Mouse (Mus musculus) CH12.LX (cell line): ENCODE measurements around the gene Deup1. TPM values are rescaled to one million over a fixed set of nuclear protein-coding genes. Genes with fewer than 3 reads are reported as not detected.

Experiments
- DNase-seq: peaks from one replicate; pipeline ENCODE4 v3.0.0-alpha.2; 2013; ENCODE audit errors: extremely low read depth
- H3K27ac ChIP-seq: 2 replicates; pipeline ENCODE4 v1.5.1; 2012; ENCODE audit warnings: low read depth, mild to moderate bottlenecking, control low read depth, moderate library complexity; ENCODE audit not compliant: insufficient read depth
- H3K27me3 ChIP-seq: replicated peaks from 2 replicates; pipeline ENCODE3; 2012; ENCODE audit warnings: inconsistent platforms
- H3K36me3 ChIP-seq, 2 experiments: replicated peaks in 1 of 2; 2 replicates each; pipeline versions ENCODE3 to v1.6.1; 2012; ENCODE audit warnings: inconsistent platforms in 1 of 2, low read length in 1 of 2, mild to moderate bottlenecking in 1 of 2, mixed read lengths in 1 of 2, moderate library complexity in 1 of 2; ENCODE audit not compliant: control insufficient read depth in 1 of 2, insufficient read depth in 1 of 2
- H3K4me1 ChIP-seq, 2 experiments: 2 replicates each; pipeline ENCODE4 v1.6.1; 2012; ENCODE audit warnings: inconsistent platforms in 1 of 2, moderate library complexity in 1 of 2; ENCODE audit not compliant: insufficient read depth in 2 of 2, control insufficient read depth in 1 of 2
- H3K4me2 ChIP-seq: 2 replicates; pipeline ENCODE4 v1.6.1; 2012; ENCODE audit warnings: low read depth, mild to moderate bottlenecking, control low read depth; ENCODE audit not compliant: poor library complexity, insufficient read depth, severe bottlenecking
- H3K4me3 ChIP-seq, 3 experiments: fragments of 150-350 bp in 1 of 3; sonication (generic) in 1 of 3; replicated peaks in 1 of 3; 2 replicates each; pipeline versions ENCODE3 to v1.5.1; 2011 to 2012; ENCODE audit warnings: low read depth in 2 of 3, low read length in 2 of 3, mild to moderate bottlenecking in 2 of 3, moderate library complexity in 2 of 3, control low read depth in 1 of 3, improper control_type of control experiment in 1 of 3, inconsistent platforms in 1 of 3, mixed read lengths in 1 of 3; ENCODE audit not compliant: poor library complexity in 1 of 3
- H3K79me2 ChIP-seq: replicated peaks from 2 replicates; pipeline ENCODE4 v1.6.1; 2012; ENCODE audit warnings: mild to moderate bottlenecking, moderate library complexity; ENCODE audit not compliant: control insufficient read depth, poor library complexity, insufficient read depth, severe bottlenecking; ENCODE audit errors: extremely low read depth
- H3K9ac ChIP-seq: 2 replicates; pipeline ENCODE4 v1.6.1; 2012; ENCODE audit warnings: low read depth, mild to moderate bottlenecking, control low read depth, moderate library complexity; ENCODE audit not compliant: insufficient read depth
- H3K9me3 ChIP-seq: replicated peaks from 2 replicates; pipeline ENCODE3; 2012; ENCODE audit warnings: low read length, inconsistent platforms, mixed read lengths
- BHLHE40 ChIP-seq: IDR thresholded peaks from 2 replicates; pipeline ENCODE4 v1.6.1; 2011; ENCODE audit warnings: mild to moderate bottlenecking, low read depth, low read length, improper control_type of control experiment
- CHD2 ChIP-seq: IDR thresholded peaks from 2 replicates; pipeline ENCODE4 v1.6.1; 2011; ENCODE audit warnings: low read length, improper control_type of control experiment
- E2F4 ChIP-seq: IDR thresholded peaks from 2 replicates; pipeline ENCODE4 v1.6.1; 2011; ENCODE audit warnings: low read depth, low read length, improper control_type of control experiment; ENCODE audit not compliant: insufficient replicate concordance
- JUN ChIP-seq: IDR thresholded peaks from 2 replicates; pipeline ENCODE4 v1.6.1; 2011; ENCODE audit warnings: low read depth, mild to moderate bottlenecking, low read length, improper control_type of control experiment, moderate library complexity; ENCODE audit not compliant: insufficient read depth
- KAT2A ChIP-seq: IDR thresholded peaks from 2 replicates; pipeline ENCODE4 v1.6.1; 2012; ENCODE audit warnings: low read length, improper control_type of control experiment, inconsistent platforms; ENCODE audit not compliant: insufficient replicate concordance
- MAFK ChIP-seq: IDR thresholded peaks from 2 replicates; pipeline ENCODE4 v1.6.1; 2011; ENCODE audit warnings: low read length, improper control_type of control experiment; ENCODE audit not compliant: insufficient replicate concordance
- MAZ ChIP-seq: IDR thresholded peaks from 2 replicates; pipeline ENCODE4 v1.6.1; 2012; ENCODE audit warnings: low read depth, mild to moderate bottlenecking, inconsistent platforms, low read length, improper control_type of control experiment, moderate library complexity
- MXI1 ChIP-seq: IDR thresholded peaks from 2 replicates; pipeline ENCODE4 v1.6.1; 2011; ENCODE audit warnings: mild to moderate bottlenecking, low read depth, low read length, improper control_type of control experiment
- MYC ChIP-seq: IDR thresholded peaks from 2 replicates; pipeline ENCODE4 v1.6.1; 2011; ENCODE audit warnings: low read depth, mild to moderate bottlenecking, improper control_type of control experiment, low read length
- NELFE ChIP-seq: IDR thresholded peaks from 2 replicates; pipeline ENCODE4 v1.6.1; 2011; ENCODE audit warnings: low read depth, low read length, improper control_type of control experiment
- PAX5 ChIP-seq: IDR thresholded peaks from 2 replicates; pipeline ENCODE4 v1.6.1; 2012; ENCODE audit warnings: low read length, inconsistent platforms, mixed read lengths
- POLR2A ChIP-seq: IDR thresholded peaks from 2 replicates; pipeline ENCODE4 v1.6.1; 2011; ENCODE audit warnings: low read depth, mild to moderate bottlenecking, improper control_type of control experiment, low read length
- POLR2AphosphoS2 ChIP-seq: IDR thresholded peaks from 2 replicates; pipeline ENCODE4 v1.6.1; 2011; ENCODE audit warnings: low read depth, low read length, improper control_type of control experiment
- RAD21 ChIP-seq: IDR thresholded peaks from 2 replicates; pipeline ENCODE4 v1.6.1; 2011; ENCODE audit warnings: low read depth, mild to moderate bottlenecking, low read length, improper control_type of control experiment, moderate library complexity
- UBTF ChIP-seq: IDR thresholded peaks from 2 replicates; pipeline ENCODE4 v1.6.1; 2012; ENCODE audit warnings: low read depth, mild to moderate bottlenecking, inconsistent platforms, low read length, improper control_type of control experiment, moderate library complexity
- USF1 ChIP-seq: IDR thresholded peaks from 2 replicates; pipeline ENCODE4 v1.6.1; 2014; ENCODE audit warnings: low read depth, mild to moderate bottlenecking, inconsistent platforms, low read length, improper control_type of control experiment
- ZC3H11A ChIP-seq: IDR thresholded peaks from 2 replicates; pipeline ENCODE4 v1.6.1; 2012; ENCODE audit warnings: low read depth, mild to moderate bottlenecking, inconsistent platforms, low read length, improper control_type of control experiment
- ZKSCAN1 ChIP-seq: IDR thresholded peaks from 2 replicates; pipeline ENCODE4 v1.6.1; 2012; ENCODE audit warnings: low read depth, inconsistent platforms, low read length, improper control_type of control experiment, borderline replicate concordance
- dilution Hi-C: fragments of 300-500 bp; cut with MboI; formaldehyde crosslinking; loops from 2 replicates; pipeline ENCODE4 v1.14.3; 2020; ENCODE audit warnings: low sequenced_read_pairs; ENCODE audit not compliant: extremely low pct_unique_long_range_greater_than_20kb, extremely low pct_ligation_motif_present
- in situ Hi-C: fragments of 300-500 bp; cut with MboI; formaldehyde crosslinking; loops from 3 replicates; pipeline ENCODE4 v1.14.3; 2019; ENCODE audit warnings: low sequenced_read_pairs, low pct_ligation_motif_present, low pct_unique_long_range_greater_than_20kb, mixed read lengths
- polyA plus RNA-seq: library from polyadenylated mRNA; unstranded; fragments of >175 nt; gene quantifications from 2 replicates; pipeline ENCODE4 v1.2.1, GENCODE M21; 2012; ENCODE audit warnings: low read depth; ENCODE audit not compliant: insufficient read length
- total RNA-seq, 2 experiments: library from RNA; depleted of rRNA; stranded (reverse); fragments of 300-350 nt in 1 of 2; fragments of >200 nt in 1 of 2; gene quantifications; 2 replicates each; pipeline ENCODE4 v1.2.3; 2012 to 2014

The Deup1 gene
- total and polyA plus RNA-seq, 3 experiments, result 0.04 to 0.42 (median 0.29) TPM

DNA sequence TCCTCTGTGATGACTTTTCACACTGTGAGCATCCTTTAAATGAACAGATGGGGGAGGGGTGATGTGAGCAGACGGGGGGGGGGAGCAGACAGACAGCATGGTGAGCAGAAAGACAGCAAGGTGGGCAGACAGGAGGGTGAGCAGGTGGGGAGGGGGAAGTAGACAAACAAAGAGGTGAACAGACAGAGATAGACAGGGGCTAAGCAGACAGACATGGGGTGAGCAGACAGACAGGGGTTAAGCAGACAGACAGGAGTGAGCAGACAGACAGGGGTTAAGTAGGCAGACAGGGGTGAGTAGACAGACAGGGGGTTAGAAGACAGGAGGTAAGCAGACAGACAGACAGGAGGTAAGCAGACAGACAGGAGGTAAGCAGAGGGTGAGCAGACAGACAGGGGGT, 8.0 kb downstream of the Deup1 start:
- H3K9ac ChIP-seq, result no peak overlapping the region
- H3K36me3 ChIP-seq, result no peaks in the 10 kb centered on the region
- no peak overlapping the region for H3K27ac ChIP-seq
- H3K4me1 ChIP-seq, result peaks cover 18 to 45% of the 10 kb centered on the region in 2 experiments; a peak in 3 of 4 replicates
- TF ChIP-seq MYC (no peak), MAZ (no peak), NELFE (no peak), UBTF (no peak), BHLHE40 (no peak), POLR2A (no peak), POLR2AphosphoS2 (no peak), CHD2 (no peak), JUN (no peak), ZC3H11A (no peak), MXI1 (no peak), USF1 (no peak), PAX5 (no peak), E2F4 (no peak), ZKSCAN1 (no peak), KAT2A (no peak)
- H3K4me3 ChIP-seq, result no peak overlapping the region
- H3K4me2 ChIP-seq, result no peak overlapping the region
- H3K9me3 ChIP-seq, result no peaks in the 10 kb centered on the region
- DNase-seq, result no peak
- in situ Hi-C loops, result no loop called here
- H3K79me2 ChIP-seq, result no peaks in the 10 kb centered on the region
- dilution Hi-C loops, result no loop called here
- H3K27me3 ChIP-seq, result no peaks in the 10 kb centered on the region

DNA sequence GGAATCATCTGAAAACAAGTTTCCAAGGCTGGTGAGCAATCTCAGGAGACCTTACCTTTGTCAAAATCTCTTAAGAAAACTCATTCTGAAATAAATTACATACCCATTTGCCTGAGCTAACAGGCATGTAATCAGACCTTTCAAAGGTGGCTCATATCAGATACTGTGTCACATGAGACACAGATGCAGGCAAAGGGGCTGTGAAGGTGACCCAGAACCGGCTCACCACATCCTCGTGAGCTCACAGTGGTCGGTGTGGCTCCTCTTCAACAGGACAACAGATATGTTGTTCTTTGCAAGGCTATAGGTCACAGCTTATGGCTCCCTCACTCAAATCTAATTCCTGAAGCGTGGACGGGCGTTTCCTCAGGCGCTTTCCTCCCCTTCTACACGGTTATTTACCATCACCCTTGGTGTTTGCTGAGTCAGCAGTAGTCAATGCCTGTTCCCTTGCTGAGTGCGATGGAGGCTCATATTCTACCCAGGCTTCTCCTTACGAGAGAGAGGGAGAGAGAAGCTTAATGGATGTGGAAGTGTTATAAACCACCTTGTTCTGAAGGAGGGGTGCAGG, 8.6 kb downstream of the Deup1 start:
- H3K4me2 ChIP-seq, result no peak overlapping the region
- H3K4me1 ChIP-seq, result peaks cover 18 to 45% of the 10 kb centered on the region in 2 experiments; a peak in 3 of 4 replicates
- H3K27ac ChIP-seq, result no peak overlapping the region
- no peak overlapping the region for H3K4me3 ChIP-seq
- no peaks in the 10 kb centered on the region for H3K9me3 ChIP-seq
- H3K79me2 ChIP-seq, result no peaks in the 10 kb centered on the region
- peak; percentile 95 for TF ChIP-seq MAFK
- no peak for TF ChIP-seq RAD21
- no peaks in the 10 kb centered on the region for H3K27me3 ChIP-seq
- no peak overlapping the region for H3K9ac ChIP-seq
- DNase-seq, result no peak
- in situ Hi-C loops (no loop called here), dilution Hi-C loops (no loop called here)
- H3K36me3 ChIP-seq, result no peaks in the 10 kb centered on the region
